Mouse (Mus musculus): ENCODE measurements around the gene Zdhhc1. TPM values are rescaled to one million over a fixed set of nuclear protein-coding genes. Genes with fewer than 3 reads are reported as not detected.

The Zdhhc1 gene
- polyA plus RNA-seq (2014; fragmentation: Nextera tagmentation; extraction: Ambion mirVana) = 6.4 and 8.9 TPM in 2 replicates

GRCm38 (mm10) chr8:105496439-105497180 lies at the start of gene Zdhhc1:
Zdhhc1 (minus strand) TSS chr8:105496902.
- H3K27me3 ChIP-seq (replicated peaks; ENCODE audit: control insufficient read depth, insufficient read depth, low read length) = no peaks in the 10 kb centered on the region
- peak within 1 kb of the TSS; percentile 83 for H3K9ac ChIP-seq (ENCODE audit: low read depth, low read length)
- peak; percentile 85 for DNase-seq (ENCODE audit: low spot score)
- H3K36me3 ChIP-seq (ENCODE audit: control insufficient read depth, insufficient read depth, low read length) = no peaks in the 10 kb centered on the region
- H3K4me3 ChIP-seq (ENCODE audit: low read depth, low read length) = peak within 1 kb of the TSS; percentile 86
- peak within 1 kb of the TSS; percentile 93 for H3K4me2 ChIP-seq
- WGBS = 1% methylated on average over 68 of the region's 68 CpGs
- ATAC-seq (replicated peaks; ENCODE audit: low FRiP score) = peak; percentile 81
- H3K4me1 ChIP-seq (replicated peaks; ENCODE audit: control insufficient read depth, insufficient read depth, low read length) = peaks cover 7% of the 10 kb centered on the region
- no peak within 1 kb of the TSS for H3K27ac ChIP-seq (ENCODE audit: low read depth, low read length)
- H3K9me3 ChIP-seq (ENCODE audit: control insufficient read depth, low read length) = no peaks in the 10 kb centered on the region

GRCm38 (mm10) chr8:105545249-105545648 lies 48.5 kb upstream of the Zdhhc1 start:
- Histone ChIP-seq H3K36me3 (ENCODE audit: control insufficient read depth, insufficient read depth, low read length) (no peaks in the 10 kb centered on the region), H3K9me3 (ENCODE audit: control insufficient read depth, low read length) (no peaks in the 10 kb centered on the region), H3K4me3 (ENCODE audit: low read depth, low read length) (no peak overlapping the region), H3K27ac (ENCODE audit: low read depth, low read length) (no peak overlapping the region), H3K9ac (ENCODE audit: low read depth, low read length) (no peak overlapping the region), H3K27me3 (replicated peaks; ENCODE audit: control insufficient read depth, insufficient read depth, low read length) (no peaks in the 10 kb centered on the region), H3K4me2 (no peak overlapping the region), H3K4me1 (replicated peaks; ENCODE audit: control insufficient read depth, insufficient read depth, low read length) (peaks cover 42% of the 10 kb centered on the region)
- DNase-seq (ENCODE audit: low spot score) (no peak), ATAC-seq (replicated peaks; ENCODE audit: low FRiP score) (no peak)
- WGBS = 91% methylated on average over 3 of the region's 3 CpGs

- H3K4me1 ChIP-seq (replicated peaks; ENCODE audit: control insufficient read depth, insufficient read depth, low read length) = peaks cover 42% of the 10 kb centered on the region
- H3K4me3 ChIP-seq (ENCODE audit: low read depth, low read length) = no peak overlapping the region
- H3K9ac ChIP-seq (ENCODE audit: low read depth, low read length) = no peak overlapping the region
- WGBS = 56% methylated on average over 7 of the region's 7 CpGs
- peak overlapping the region; percentile 67; the same call in 1 of the 2 replicates for H3K27ac ChIP-seq (ENCODE audit: low read depth, low read length)
- H3K27me3 ChIP-seq (replicated peaks; ENCODE audit: control insufficient read depth, insufficient read depth, low read length) = no peaks in the 10 kb centered on the region
- no peaks in the 10 kb centered on the region for H3K36me3 ChIP-seq (ENCODE audit: control insufficient read depth, insufficient read depth, low read length)
- no peaks in the 10 kb centered on the region for H3K9me3 ChIP-seq (ENCODE audit: control insufficient read depth, low read length)
- DNase-seq (ENCODE audit: low spot score) = no peak
- no peak overlapping the region for H3K4me2 ChIP-seq
- ATAC-seq (replicated peaks; ENCODE audit: low FRiP score) = no peak
Observed at GRCm38 (mm10) chr8:105544544-105545205, 48.0 kb upstream of the Zdhhc1 start.

- ATAC-seq (replicated peaks; ENCODE audit: low FRiP score) = no peak
- WGBS = 10% methylated on average over 1 of the region's 1 CpGs
- 0 out of 2 replicates have a peak overlapping the region, but pooled peaks have one; percentile 25 for H3K9ac ChIP-seq (ENCODE audit: low read depth, low read length)
- no peak overlapping the region for H3K4me3 ChIP-seq (ENCODE audit: low read depth, low read length)
- H3K27ac ChIP-seq (ENCODE audit: low read depth, low read length) = peak overlapping the region; percentile 67
- H3K4me2 ChIP-seq = no peak overlapping the region
- no peaks in the 10 kb centered on the region; the same call in 1 of the 2 replicates for H3K36me3 ChIP-seq (ENCODE audit: control insufficient read depth, insufficient read depth, low read length)
- DNase-seq (ENCODE audit: low spot score) = no peak
- no peaks in the 10 kb centered on the region for H3K27me3 ChIP-seq (replicated peaks; ENCODE audit: control insufficient read depth, insufficient read depth, low read length)
- peaks cover 42% of the 10 kb centered on the region for H3K4me1 ChIP-seq (replicated peaks; ENCODE audit: control insufficient read depth, insufficient read depth, low read length)
- no peaks in the 10 kb centered on the region for H3K9me3 ChIP-seq (ENCODE audit: control insufficient read depth, low read length)
Observed at GRCm38 (mm10) chr8:105543703-105544102, 47.0 kb upstream of the Zdhhc1 start.

GRCm38 (mm10) chr8:105542808-105543207 lies 46.1 kb upstream of the Zdhhc1 start:
- ATAC-seq (replicated peaks; ENCODE audit: low FRiP score) (0 out of 2 replicates have a peak, but pooled peaks have one; percentile 37), DNase-seq (ENCODE audit: low spot score) (no peak)
- Histone ChIP-seq H3K27me3 (replicated peaks; ENCODE audit: control insufficient read depth, insufficient read depth, low read length) (no peaks in the 10 kb centered on the region), H3K4me3 (ENCODE audit: low read depth, low read length) (no peak overlapping the region), H3K27ac (ENCODE audit: low read depth, low read length) (peak overlapping the region; percentile 59), H3K4me1 (replicated peaks; ENCODE audit: control insufficient read depth, insufficient read depth, low read length) (peaks cover 42% of the 10 kb centered on the region), H3K36me3 (ENCODE audit: control insufficient read depth, insufficient read depth, low read length) (peaks cover 5% of the 10 kb centered on the region; the same call in 1 of the 2 replicates), H3K9me3 (ENCODE audit: control insufficient read depth, low read length) (no peaks in the 10 kb centered on the region), H3K4me2 (peak overlapping the region; percentile 56), H3K9ac (ENCODE audit: low read depth, low read length) (no peak overlapping the region)
- WGBS = 73% methylated on average over 2 of the region's 2 CpGs

GRCm38 (mm10) chr8:105542032-105542656 lies 45.4 kb upstream of the Zdhhc1 start:
- no peak overlapping the region for H3K9ac ChIP-seq (ENCODE audit: low read depth, low read length)
- H3K4me2 ChIP-seq = peak overlapping the region; percentile 56
- DNase-seq (ENCODE audit: low spot score) = no peak
- H3K36me3 ChIP-seq (ENCODE audit: control insufficient read depth, insufficient read depth, low read length) = peaks cover 7% of the 10 kb centered on the region; the same call in 1 of the 2 replicates
- peaks cover 42% of the 10 kb centered on the region for H3K4me1 ChIP-seq (replicated peaks; ENCODE audit: control insufficient read depth, insufficient read depth, low read length)
- H3K27ac ChIP-seq (ENCODE audit: low read depth, low read length) = peak overlapping the region; percentile 82
- no peaks in the 10 kb centered on the region for H3K9me3 ChIP-seq (ENCODE audit: control insufficient read depth, low read length)
- no peaks in the 10 kb centered on the region for H3K27me3 ChIP-seq (replicated peaks; ENCODE audit: control insufficient read depth, insufficient read depth, low read length)
- no peak overlapping the region for H3K4me3 ChIP-seq (ENCODE audit: low read depth, low read length)
- 58% methylated on average over 3 of the region's 3 CpGs for WGBS
- peak; percentile 83 for ATAC-seq (replicated peaks; ENCODE audit: low FRiP score)

- Histone ChIP-seq H3K4me1 (replicated peaks; ENCODE audit: control insufficient read depth, insufficient read depth, low read length) (peaks cover 27% of the 10 kb centered on the region), H3K9ac (ENCODE audit: low read depth, low read length) (no peak overlapping the region), H3K4me2 (no peak overlapping the region), H3K27me3 (replicated peaks; ENCODE audit: control insufficient read depth, insufficient read depth, low read length) (no peaks in the 10 kb centered on the region), H3K4me3 (ENCODE audit: low read depth, low read length) (no peak overlapping the region), H3K9me3 (ENCODE audit: control insufficient read depth, low read length) (no peaks in the 10 kb centered on the region), H3K36me3 (ENCODE audit: control insufficient read depth, insufficient read depth, low read length) (peaks cover 10% of the 10 kb centered on the region; the same call in 1 of the 2 replicates), H3K27ac (ENCODE audit: low read depth, low read length) (no peak overlapping the region)
- DNase-seq (ENCODE audit: low spot score) = no peak
- no peak for ATAC-seq (replicated peaks; ENCODE audit: low FRiP score)
- WGBS = 92% methylated on average over 4 of the region's 4 CpGs
Observed at GRCm38 (mm10) chr8:105538940-105539339, 42.2 kb upstream of the Zdhhc1 start.

GRCm38 (mm10) chr8:105537011-105537677 lies 40.4 kb upstream of the Zdhhc1 start:
- no peak overlapping the region for H3K9ac ChIP-seq (ENCODE audit: low read depth, low read length)
- peaks cover 28% of the 10 kb centered on the region for H3K4me1 ChIP-seq (replicated peaks; ENCODE audit: control insufficient read depth, insufficient read depth, low read length)
- 86% methylated on average over 6 of the region's 6 CpGs for WGBS
- no peak overlapping the region for H3K4me3 ChIP-seq (ENCODE audit: low read depth, low read length)
- H3K9me3 ChIP-seq (ENCODE audit: control insufficient read depth, low read length) = no peaks in the 10 kb centered on the region
- no peak overlapping the region for H3K27ac ChIP-seq (ENCODE audit: low read depth, low read length)
- DNase-seq (ENCODE audit: low spot score) (no peak), ATAC-seq (replicated peaks; ENCODE audit: low FRiP score) (no peak)
- no peak overlapping the region for H3K4me2 ChIP-seq
- H3K36me3 ChIP-seq (ENCODE audit: control insufficient read depth, insufficient read depth, low read length) = peaks cover 10% of the 10 kb centered on the region; the same call in 1 of the 2 replicates
- no peaks in the 10 kb centered on the region for H3K27me3 ChIP-seq (replicated peaks; ENCODE audit: control insufficient read depth, insufficient read depth, low read length)

Data from liver, embryonic 11.5 days (tissue).